Mouse (Mus musculus): ENCODE measurements around the gene Qtrt1. TPM values are rescaled to one million over a fixed set of nuclear protein-coding genes. Genes with fewer than 3 reads are reported as not detected.
A peak's percentile ranks its signal among the peaks of the same experiment; 100 is the strongest.

Gene Qtrt1
- polyA plus RNA-seq, 1 experiment from 2014 or later = 23.8 TPM

GRCm38 (mm10) chr9:21424631-21425555, 13.3 kb downstream of the Qtrt1 start, which contains the start of gene Dnm2:
Gene Dnm2 (plus strand): TSS chr9:21424908.
- peaks cover 37% of the 10 kb centered on the region for H3K4me1 ChIP-seq (replicated peaks)
- peak within 1 kb of the TSS; percentile 91 for H3K27ac ChIP-seq
- H3K4me3 ChIP-seq = peak within 1 kb of the TSS; percentile 95
- WGBS = under 1% methylated on average over 82 of the region's 82 CpGs
- peak within 1 kb of the TSS; percentile 77 for H3K4me2 ChIP-seq
- no peaks in the 10 kb centered on the region for H3K27me3 ChIP-seq
- ATAC-seq (replicated peaks; ENCODE audit: insufficient number of reproducible peaks, insufficient read depth, low FRiP score, low read depth) = peak; percentile 98
- H3K9ac ChIP-seq = peak within 1 kb of the TSS; percentile 92
- H3K9me3 ChIP-seq (replicated peaks) = no peaks in the 10 kb centered on the region
- peaks cover 16% of the 10 kb centered on the region for H3K36me3 ChIP-seq

GRCm38 (mm10) chr9:21425556-21425945, 13.9 kb downstream of the Qtrt1 start:
- Histone ChIP-seq H3K4me1 (replicated peaks) (peaks cover 38% of the 10 kb centered on the region), H3K9ac (peak overlapping the region; percentile 92), H3K4me2 (peak overlapping the region; percentile 77), H3K27ac (peak overlapping the region; percentile 91), H3K9me3 (replicated peaks) (no peaks in the 10 kb centered on the region), H3K27me3 (no peaks in the 10 kb centered on the region), H3K4me3 (peak overlapping the region; percentile 95), H3K36me3 (peaks cover 10% of the 10 kb centered on the region; the same call in 1 of the 2 replicates)
- WGBS = 6% methylated on average over 6 of the region's 6 CpGs
- ATAC-seq (replicated peaks; ENCODE audit: insufficient number of reproducible peaks, insufficient read depth, low FRiP score, low read depth) = no peak

- 0% methylated on average over 1 of the region's 1 CpGs for WGBS
- no peak for ATAC-seq (replicated peaks; ENCODE audit: insufficient number of reproducible peaks, insufficient read depth, low FRiP score, low read depth)
- peak overlapping the region; percentile 77 for H3K4me2 ChIP-seq
These were observed 14.4 kb downstream of the Qtrt1 start for GRCm38 (mm10) chr9:21426013-21426412.

DNA sequence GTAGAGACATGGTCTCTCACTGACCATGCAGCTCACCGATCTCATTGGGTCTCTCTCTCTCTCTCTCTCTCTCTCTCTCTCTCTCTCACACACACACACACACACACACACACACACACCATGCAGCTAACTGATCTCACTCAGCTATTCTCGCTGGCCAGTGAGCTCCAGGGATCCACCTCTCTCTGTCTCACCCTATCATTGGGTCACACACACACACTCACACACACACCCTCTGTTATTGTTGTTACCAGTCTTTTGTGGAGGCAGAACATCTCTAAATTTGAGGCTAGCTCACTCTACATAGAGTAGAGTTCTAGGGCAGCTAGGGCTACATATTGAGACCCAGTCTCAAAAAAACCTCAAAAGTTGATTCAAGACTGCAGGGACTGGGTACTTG, 14.9 kb downstream of the Qtrt1 start:
- no peak overlapping the region for H3K9ac ChIP-seq
- H3K9me3 ChIP-seq (replicated peaks) = no peaks in the 10 kb centered on the region
- peak overlapping the region; percentile 95; the same call in 1 of the 2 replicates for H3K4me3 ChIP-seq
- no peaks in the 10 kb centered on the region for H3K36me3 ChIP-seq
- no peaks in the 10 kb centered on the region for H3K27me3 ChIP-seq
- ATAC-seq (replicated peaks; ENCODE audit: insufficient number of reproducible peaks, insufficient read depth, low FRiP score, low read depth) = no peak
- no peak overlapping the region for H3K27ac ChIP-seq
- peaks cover 47% of the 10 kb centered on the region for H3K4me1 ChIP-seq (replicated peaks)
- WGBS = 69% methylated on average over 2 of the region's 2 CpGs
- H3K4me2 ChIP-seq = peak overlapping the region; percentile 77

More at GRCm38 (mm10) chr9:21426013-21426412, 14.4 kb downstream of the Qtrt1 start:
- Histone ChIP-seq H3K4me3 (peak overlapping the region; percentile 95), H3K36me3 (0 out of 2 replicates have a peak, but pooled peaks cover 5% of the 10 kb centered on the region), H3K4me1 (replicated peaks) (peaks cover 43% of the 10 kb centered on the region), H3K27me3 (no peaks in the 10 kb centered on the region), H3K9ac (peak overlapping the region; percentile 92), H3K9me3 (replicated peaks) (no peaks in the 10 kb centered on the region), H3K27ac (0 out of 2 replicates have a peak overlapping the region, but pooled peaks have one; percentile 91)

GRCm38 (mm10) chr9:21427773-21428172, 16.1 kb downstream of the Qtrt1 start:
- H3K4me2 ChIP-seq = no peak overlapping the region
- H3K4me3 ChIP-seq = no peak overlapping the region
- H3K9ac ChIP-seq = no peak overlapping the region
- WGBS = 79% methylated on average over 2 of the region's 2 CpGs
- H3K4me1 ChIP-seq (replicated peaks) = peaks cover 51% of the 10 kb centered on the region
- H3K27me3 ChIP-seq = no peaks in the 10 kb centered on the region
- H3K36me3 ChIP-seq = no peaks in the 10 kb centered on the region
- ATAC-seq (replicated peaks; ENCODE audit: insufficient number of reproducible peaks, insufficient read depth, low FRiP score, low read depth) = no peak
- 0 out of 2 replicates have a peak overlapping the region, but pooled peaks have one; percentile 2 for H3K27ac ChIP-seq
- no peaks in the 10 kb centered on the region for H3K9me3 ChIP-seq (replicated peaks)

- H3K9me3 ChIP-seq (replicated peaks) = no peaks in the 10 kb centered on the region
- H3K27ac ChIP-seq = no peak overlapping the region
- no peak overlapping the region for H3K4me3 ChIP-seq
- no peak overlapping the region for H3K9ac ChIP-seq
- no peak overlapping the region for H3K4me2 ChIP-seq
- H3K27me3 ChIP-seq = no peaks in the 10 kb centered on the region
- 81% methylated on average over 6 of the region's 6 CpGs for WGBS
- peaks cover 54% of the 10 kb centered on the region for H3K4me1 ChIP-seq (replicated peaks)
- no peak for ATAC-seq (replicated peaks; ENCODE audit: insufficient number of reproducible peaks, insufficient read depth, low FRiP score, low read depth)
- H3K36me3 ChIP-seq = no peaks in the 10 kb centered on the region
These were observed 16.5 kb downstream of the Qtrt1 start for GRCm38 (mm10) chr9:21428178-21428577.

DNA sequence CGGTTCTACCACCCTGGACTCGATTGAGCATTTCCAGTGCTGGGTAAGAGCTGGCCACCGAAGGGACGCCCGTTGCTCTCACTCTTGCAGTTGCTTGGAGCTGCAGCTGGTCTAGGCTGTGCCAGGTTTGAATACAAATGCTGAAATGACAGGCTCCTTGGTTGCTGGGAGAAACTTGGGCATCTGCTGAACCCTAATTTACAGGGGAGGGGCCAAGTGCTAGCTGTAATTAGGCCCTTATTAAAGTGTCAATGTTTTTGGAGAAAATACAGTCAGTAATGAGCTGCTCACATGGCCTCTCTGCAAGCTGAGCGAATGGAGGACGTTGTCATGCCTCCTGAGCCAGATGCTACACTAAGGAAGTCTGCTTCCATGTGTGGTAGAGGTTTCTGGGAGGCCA, 19.1 kb downstream of the Qtrt1 start:
- ATAC-seq (replicated peaks; ENCODE audit: insufficient number of reproducible peaks, insufficient read depth, low FRiP score, low read depth) = no peak
- Histone ChIP-seq H3K4me3 (no peak overlapping the region), H3K4me2 (no peak overlapping the region), H3K4me1 (replicated peaks) (peaks cover 61% of the 10 kb centered on the region), H3K9me3 (replicated peaks) (no peaks in the 10 kb centered on the region), H3K36me3 (no peaks in the 10 kb centered on the region), H3K27ac (no peak overlapping the region), H3K9ac (no peak overlapping the region), H3K27me3 (no peaks in the 10 kb centered on the region)
- 83% methylated on average over 7 of the region's 7 CpGs for WGBS

DNA sequence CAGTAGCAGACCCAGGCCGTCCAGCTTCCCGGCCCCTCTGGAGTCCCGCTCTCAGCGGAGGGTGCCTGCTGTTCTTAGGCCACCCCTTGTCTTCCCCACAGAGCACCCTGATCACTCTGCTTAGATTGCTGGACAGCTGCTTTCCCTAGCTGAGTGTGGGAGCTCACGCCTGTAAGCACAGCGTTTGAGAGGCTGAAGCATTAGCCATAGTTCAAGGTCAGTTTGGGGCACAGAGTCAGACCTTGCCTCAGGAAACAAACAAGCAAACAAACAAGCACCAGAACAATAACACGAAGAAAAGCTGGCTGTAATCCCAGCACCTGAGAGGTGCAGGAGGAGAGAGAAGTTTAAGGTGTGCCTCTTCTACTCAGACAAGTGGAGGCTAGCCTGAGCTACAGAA, 20.4 kb downstream of the Qtrt1 start:
- Histone ChIP-seq H3K27ac (no peak overlapping the region; the same call in 1 of the 2 replicates), H3K36me3 (no peaks in the 10 kb centered on the region), H3K4me1 (replicated peaks) (peaks cover 63% of the 10 kb centered on the region), H3K4me3 (no peak overlapping the region), H3K4me2 (no peak overlapping the region), H3K9ac (no peak overlapping the region), H3K9me3 (replicated peaks) (no peaks in the 10 kb centered on the region), H3K27me3 (no peaks in the 10 kb centered on the region)
- no peak for ATAC-seq (replicated peaks; ENCODE audit: insufficient number of reproducible peaks, insufficient read depth, low FRiP score, low read depth)
- 79% methylated on average over 7 of the region's 7 CpGs for WGBS

GRCm38 (mm10) chr9:21433766-21434165, 22.1 kb downstream of the Qtrt1 start:
- no peaks in the 10 kb centered on the region for H3K9me3 ChIP-seq (replicated peaks)
- no peak overlapping the region; the same call in 1 of the 2 replicates for H3K27ac ChIP-seq
- 71% methylated on average over 8 of the region's 8 CpGs for WGBS
- no peak; the same call in 1 of the 2 replicates for ATAC-seq (replicated peaks; ENCODE audit: insufficient number of reproducible peaks, insufficient read depth, low FRiP score, low read depth)
- no peak overlapping the region for H3K9ac ChIP-seq
- no peak overlapping the region for H3K4me2 ChIP-seq
- no peak overlapping the region for H3K4me3 ChIP-seq
- no peaks in the 10 kb centered on the region for H3K36me3 ChIP-seq
- H3K27me3 ChIP-seq = no peaks in the 10 kb centered on the region
- H3K4me1 ChIP-seq (replicated peaks) = peaks cover 66% of the 10 kb centered on the region

DNA sequence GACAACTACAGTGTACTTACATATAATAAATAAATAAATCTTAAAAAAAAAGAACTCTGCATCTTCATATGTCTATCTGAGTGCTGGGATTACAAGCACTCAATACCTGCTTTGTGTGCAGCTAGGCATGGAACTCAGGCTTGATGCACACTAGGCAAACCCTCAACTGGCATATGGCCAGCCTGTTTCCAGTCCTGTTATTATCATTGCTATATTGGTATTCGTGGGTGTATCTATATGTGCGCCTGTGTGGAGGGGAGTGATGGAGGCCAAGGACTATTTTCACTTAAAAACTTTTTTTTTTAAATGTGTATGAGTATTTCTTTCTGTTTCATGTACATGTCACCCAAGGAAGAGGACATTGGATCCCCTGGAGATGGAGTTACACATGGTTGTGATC, 22.8 kb downstream of the Qtrt1 start:
- H3K27me3 ChIP-seq = no peaks in the 10 kb centered on the region
- H3K4me1 ChIP-seq (replicated peaks) = peaks cover 67% of the 10 kb centered on the region
- no peaks in the 10 kb centered on the region for H3K36me3 ChIP-seq
- WGBS = 74% methylated on average over 2 of the region's 2 CpGs
- no peak for ATAC-seq (replicated peaks; ENCODE audit: insufficient number of reproducible peaks, insufficient read depth, low FRiP score, low read depth)
- H3K4me3 ChIP-seq = no peak overlapping the region
- no peaks in the 10 kb centered on the region for H3K9me3 ChIP-seq (replicated peaks)
- no peak overlapping the region for H3K9ac ChIP-seq
- H3K27ac ChIP-seq = no peak overlapping the region
- no peak overlapping the region for H3K4me2 ChIP-seq

GRCm38 (mm10) chr9:21435777-21436635, 24.4 kb downstream of the Qtrt1 start:
- WGBS = 79% methylated on average over 7 of the region's 7 CpGs
- Histone ChIP-seq H3K9me3 (replicated peaks) (no peaks in the 10 kb centered on the region), H3K9ac (no peak overlapping the region), H3K4me2 (no peak overlapping the region), H3K4me1 (replicated peaks) (peaks cover 66% of the 10 kb centered on the region), H3K27ac (peak overlapping the region; percentile 66), H3K27me3 (no peaks in the 10 kb centered on the region), H3K36me3 (no peaks in the 10 kb centered on the region), H3K4me3 (no peak overlapping the region)
- ATAC-seq (replicated peaks; ENCODE audit: insufficient number of reproducible peaks, insufficient read depth, low FRiP score, low read depth) = no peak
